ENCODE assay signal across 13 mouse cellular contexts in genomic region chr1:78337726-78338125, GRCm38 (mm10). TPM values are rescaled to one million over a fixed set of nuclear protein-coding genes. Genes with fewer than 3 reads are reported as not detected.
DNase-seq lines count a peak whose midpoint lies in the region; ATAC-seq and TF ChIP-seq lines count a peak whose summit lies in the region.
"Had no signal": no experiment of that assay in that cellular context is flagged by ENCODE, and none has a peak within 500 bp of the region (broad histone marks: within the 10 kb centered on the region; RNA-seq: fewer than 3 reads in every experiment).

No protein-coding gene starts in this region.

- no peaks in the 10 kb centered on the region for H3K27me3 ChIP-seq in kidney, adult 2 months (replicated peaks; ENCODE audit: control insufficient read depth, insufficient read depth, low read length)
- H3K27me3 ChIP-seq in lung, embryonic 16.5 days (ENCODE audit: control insufficient read depth, insufficient read depth, low read depth, low read length), result no peaks in the 10 kb centered on the region
- H3K27me3 ChIP-seq in stomach, postnatal 0 days (ENCODE audit: control insufficient read depth, insufficient read depth, low read length), result no peaks in the 10 kb centered on the region
- H3K27me3 ChIP-seq: CH12.LX; forebrain, embryonic 13.5 days had no signal

- DNase-seq in gastrocnemius, adult 2 months, result no peak
- DNase-seq in gastrocnemius, postnatal 25 days, result no peak
- DNase-seq in kidney, adult 2 months, result no peak
- DNase-seq in kidney, adult 11 months, result no peak
- no peak for DNase-seq in lung, postnatal 4 days
- no peak for DNase-seq in stomach, postnatal 0 days (ENCODE audit: low spot score)
- DNase-seq: layer of hippocampus, adult 9-11 months; right cerebral cortex, adult 18-20 months had no signal

- TF ChIP-seq EP300 in stomach, postnatal 0 days (optimal IDR thresholded peaks at IDR 0.05), result no peak

- no peak for TF ChIP-seq POLR2A in kidney, adult 2 months (IDR thresholded peaks at IDR 0.05; ENCODE audit: low read depth, low read length)

- peak overlapping the region; percentile 15; the same call in 1 of the 2 replicates for H3K4me2 ChIP-seq in lung, embryonic 16.5 days (ENCODE audit: low read depth, low read length)
- 0 out of 2 replicates have a peak overlapping the region, but pooled peaks have one; percentile 11 for H3K4me2 ChIP-seq in stomach, postnatal 0 days (replicated peaks; ENCODE audit: low read depth)
- H3K4me2 ChIP-seq: forebrain, embryonic 13.5 days had no signal

- peak overlapping the region; percentile 15; the same call in 1 of the 2 replicates for H3K4me3 ChIP-seq in gastrocnemius, adult 2 months
- no peak overlapping the region for H3K4me3 ChIP-seq in kidney, adult 2 months (ENCODE audit: insufficient read depth, low read depth, low read length)
- H3K4me3 ChIP-seq in lung, embryonic 16.5 days (ENCODE audit: low read length), result no peak overlapping the region
- no peak overlapping the region for H3K4me3 ChIP-seq in stomach, postnatal 0 days (ENCODE audit: low read depth, low read length)
- H3K4me3 ChIP-seq: forebrain, embryonic 13.5 days; limb, embryonic 12.5 days had no signal

- intact Hi-C loops in gastrocnemius, adult 2 months (cut with DNase I), result no loop called here

- no peak overlapping the region for H3K9ac ChIP-seq in lung, embryonic 16.5 days (ENCODE audit: low read length)
- no peak overlapping the region for H3K9ac ChIP-seq in stomach, postnatal 0 days (ENCODE audit: low read length)
- H3K9ac ChIP-seq: forebrain, embryonic 13.5 days; limb, embryonic 12.5 days; liver, embryonic 14.5 days had no signal

- H3K4me1 ChIP-seq in kidney, adult 2 months (ENCODE audit: control insufficient read depth, insufficient read depth, low read length), result peaks cover 7% of the 10 kb centered on the region; the same call in 1 of the 2 replicates
- H3K4me1 ChIP-seq in lung, embryonic 16.5 days (replicated peaks; ENCODE audit: control insufficient read depth, insufficient read depth, low read length), result peaks cover 5% of the 10 kb centered on the region; the same call in 1 of the 2 replicates
- H3K4me1 ChIP-seq in stomach, postnatal 0 days (replicated peaks; ENCODE audit: control insufficient read depth, insufficient read depth), result no peaks in the 10 kb centered on the region
- H3K4me1 ChIP-seq: forebrain, embryonic 13.5 days had no signal

- no peak for TF ChIP-seq CTCF in gastrocnemius, adult 2 months (IDR thresholded peaks at IDR 0.05)
- TF ChIP-seq CTCF in kidney, adult 2 months (conservative IDR thresholded peaks at IDR 0.05; ENCODE audit: insufficient read depth, insufficient read length, low read depth, low read length), result no peak
- no peak for TF ChIP-seq CTCF in stomach, postnatal 0 days (IDR thresholded peaks at IDR 0.05; ENCODE audit: low read depth)

- ATAC-seq in lung, embryonic 16.5 days (ENCODE audit: low read depth), result peak; percentile 63; the same call in 1 of the 2 replicates
- no peak for ATAC-seq in stomach, postnatal 0 days (ENCODE audit: low FRiP score, low TSS enrichment)

- no peaks in the 10 kb centered on the region for H3K36me3 ChIP-seq in kidney, adult 2 months (ENCODE audit: control insufficient read depth, insufficient read depth, low read length)
- H3K36me3 ChIP-seq in lung, embryonic 16.5 days (ENCODE audit: control insufficient read depth, insufficient read depth, low read length), result no peaks in the 10 kb centered on the region
- H3K36me3 ChIP-seq in stomach, postnatal 0 days (ENCODE audit: control insufficient read depth, insufficient read depth, low read length), result no peaks in the 10 kb centered on the region
- H3K36me3 ChIP-seq: limb, embryonic 12.5 days had no signal

- no peaks in the 10 kb centered on the region for H3K9me3 ChIP-seq in lung, embryonic 16.5 days (ENCODE audit: control insufficient read depth, low read length)
- no peaks in the 10 kb centered on the region for H3K9me3 ChIP-seq in stomach, postnatal 0 days (ENCODE audit: control insufficient read depth, low read length)
- H3K9me3 ChIP-seq: forebrain, embryonic 13.5 days; limb, embryonic 12.5 days had no signal

- no peak overlapping the region for H3K27ac ChIP-seq in gastrocnemius, adult 2 months
- peak overlapping the region; percentile 17; the same call in 1 of the 2 replicates for H3K27ac ChIP-seq in kidney, adult 2 months (ENCODE audit: insufficient read depth, low read depth, low read length)
- peak overlapping the region; percentile 64 for H3K27ac ChIP-seq in lung, embryonic 16.5 days (ENCODE audit: low read length)
- 0 out of 2 replicates have a peak overlapping the region, but pooled peaks have one; percentile 18 for H3K27ac ChIP-seq in stomach, postnatal 0 days (replicated peaks)
- H3K27ac ChIP-seq: forebrain, embryonic 13.5 days; limb, embryonic 12.5 days; liver, embryonic 14.5 days had no signal

- WGBS in kidney, adult 2 months, result 45% methylated on average over 7 of the region's 7 CpGs
- 38% methylated on average over 7 of the region's 7 CpGs for WGBS in lung, embryonic 16.5 days
- WGBS in stomach, postnatal 0 days, result 45% methylated on average over 7 of the region's 7 CpGs

RNA-seq across cellular contexts. Expression of gene Sgpp2, which starts 27.6 kb away (rescaled TPM):
- not detected for total RNA-seq in gastrocnemius, adult 2 months (2021)
- total RNA-seq in gastrocnemius, postnatal 25 days (2021), result not detected
- polyA plus RNA-seq in kidney, adult 2 months (2012; rRNA removed), result 15.6 and 17.8 TPM in 2 replicates
- 0.95 and 1.1 TPM in 2 replicates for polyA plus RNA-seq in lung, embryonic 16.5 days (2015; fragmentation: Nextera tagmentation; extraction: Ambion mirVana)
- polyA plus RNA-seq in stomach, postnatal 0 days (2015; fragmentation: Nextera tagmentation; extraction: Ambion mirVana), result 20.3 and 20.5 TPM in 2 replicates
